Mouse (Mus musculus) spleen, adult 2 months (tissue): ENCODE results near the gene Jpt1.

ENCODE experiments used
- CTCF ChIP-seq: fragments of 200-500 bp; IDR thresholded peaks from 2 replicates; pipeline ENCODE4 v1.5.1; 2011; ENCODE audit warnings: mild to moderate bottlenecking, inconsistent platforms; ENCODE audit not compliant: insufficient read depth, insufficient read length, insufficient replicate concordance; ENCODE audit errors: extremely low read depth
- POLR2A ChIP-seq: fragments of 200-500 bp; IDR thresholded peaks from 2 replicates; pipeline ENCODE4 v1.6.1; 2011; ENCODE audit warnings: low read depth, low read length, inconsistent platforms

DNA sequence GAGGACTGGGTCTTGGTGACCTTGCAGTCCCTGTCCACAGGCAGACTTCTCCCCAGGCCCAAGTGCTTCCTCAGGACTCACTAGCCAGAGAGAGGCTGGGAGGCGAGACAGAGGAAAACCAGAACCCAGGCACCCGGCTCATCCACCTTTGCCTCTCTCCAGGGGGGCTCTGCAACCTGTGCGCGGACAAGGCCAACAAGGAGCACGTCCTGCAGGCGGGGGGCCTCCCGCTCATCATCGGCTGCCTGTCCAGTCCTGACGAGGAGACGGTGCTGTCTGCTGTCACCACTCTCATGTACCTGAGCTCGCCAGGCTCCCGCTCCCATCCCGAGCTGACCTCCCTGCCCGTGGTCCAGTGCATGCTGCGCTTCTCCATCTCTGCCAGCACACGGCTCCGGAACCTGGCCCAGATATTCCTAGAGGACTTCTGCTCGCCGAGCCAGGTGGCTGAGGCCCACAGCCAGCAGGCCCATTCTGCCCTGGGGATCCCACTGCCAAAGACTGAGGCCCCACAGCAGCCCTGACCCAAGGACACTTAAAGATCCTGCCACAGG lies 25.6 kb downstream of the Jpt1 start:
- TF ChIP-seq CTCF (no peak), POLR2A (no peak)
